Mouse (Mus musculus): ENCODE results near the gene Bphl.

DNA sequence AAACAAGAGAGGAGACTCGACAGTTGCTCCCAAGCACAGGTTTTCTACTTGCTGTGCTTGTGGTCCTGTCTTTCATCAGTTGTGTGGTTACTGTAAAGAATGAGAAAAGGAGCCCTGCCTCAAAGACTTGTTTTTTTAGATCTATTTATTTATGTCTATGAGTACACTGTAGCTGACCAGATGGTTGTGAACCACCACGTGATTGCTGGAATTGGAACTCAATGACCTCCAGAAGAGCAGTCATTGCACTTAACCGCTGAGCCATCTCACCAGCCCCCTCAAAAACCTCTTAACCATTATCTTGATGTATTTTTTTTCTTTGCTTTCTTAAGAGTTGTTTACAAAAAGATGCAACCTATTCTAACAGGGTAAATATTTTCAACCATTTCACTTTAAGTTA lies 2.0 kb upstream of the Bphl start:
- TF ChIP-seq POLR2A (IDR thresholded peaks at IDR 0.05; ENCODE audit: insufficient read depth, low read depth, low read length) (no peak), CTCF (IDR thresholded peaks at IDR 0.05; ENCODE audit: insufficient read depth, low read depth, low read length) (no peak)

Measured in olfactory bulb, adult 2 months (tissue).